Mouse (Mus musculus) c-Kit-positive CD71-negative TER-119-negative erythroid progenitor cells, embryonic 14.5 days (primary cell): ENCODE measurements around the gene Myom3.

Experiments used
- DNase-seq: peaks from one replicate; pipeline ENCODE4 v3.0.0-alpha.2; 2013; ENCODE audit warnings: low read depth

The Myom3 gene

DNA sequence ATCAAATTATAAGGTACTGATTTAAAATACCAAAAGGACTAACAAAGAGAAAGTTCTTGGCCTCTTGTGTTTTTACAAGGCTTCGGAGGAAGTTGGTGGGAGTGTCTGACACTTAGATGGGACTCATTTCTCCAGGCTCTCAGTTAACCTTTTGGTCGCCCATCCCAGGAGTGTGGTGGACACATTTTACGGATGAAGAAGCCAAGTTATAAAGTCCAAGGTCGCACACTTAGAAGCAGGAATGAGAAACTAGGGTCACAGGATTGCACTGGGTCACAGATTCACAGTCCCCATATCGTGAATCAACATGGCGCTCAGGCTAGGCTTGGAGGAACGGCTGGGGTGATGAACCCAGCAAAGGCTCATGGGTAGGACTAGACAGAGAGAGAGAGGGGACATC lies 2.1 kb downstream of the Myom3 start:
- no peak for DNase-seq

DNA sequence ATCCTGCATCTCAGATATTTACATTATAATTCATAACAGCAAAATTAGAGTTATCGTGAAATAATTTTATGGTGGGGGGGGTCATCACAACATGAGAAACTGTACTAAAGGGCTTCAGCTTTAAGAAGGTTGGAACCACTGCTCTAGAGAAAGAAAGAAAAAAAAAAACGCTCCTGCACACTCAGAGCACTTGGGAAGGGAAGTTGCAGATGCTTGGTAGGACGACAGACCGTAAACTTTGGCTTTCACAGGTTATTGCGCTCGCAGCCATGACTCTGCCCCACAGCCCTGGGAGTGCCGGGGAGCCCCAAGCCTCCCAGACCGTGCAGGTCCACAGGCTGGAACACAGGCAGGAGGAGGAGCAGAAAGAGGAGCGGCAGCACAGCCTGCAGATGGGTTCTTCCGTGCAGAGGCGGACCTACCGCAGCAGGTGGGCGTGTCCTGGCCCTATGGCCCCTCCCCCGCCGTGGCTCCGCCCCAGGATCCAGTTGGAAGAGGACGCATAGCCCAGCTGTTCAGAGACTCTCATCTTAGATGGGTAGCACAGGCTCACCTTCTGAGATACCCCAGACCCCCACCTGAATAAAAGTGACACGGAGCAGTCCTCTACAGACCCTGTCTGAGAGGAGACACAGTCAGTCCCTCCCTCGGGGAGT lies 2.9 kb downstream of the Myom3 start:
- peak; percentile 46 for DNase-seq

DNA sequence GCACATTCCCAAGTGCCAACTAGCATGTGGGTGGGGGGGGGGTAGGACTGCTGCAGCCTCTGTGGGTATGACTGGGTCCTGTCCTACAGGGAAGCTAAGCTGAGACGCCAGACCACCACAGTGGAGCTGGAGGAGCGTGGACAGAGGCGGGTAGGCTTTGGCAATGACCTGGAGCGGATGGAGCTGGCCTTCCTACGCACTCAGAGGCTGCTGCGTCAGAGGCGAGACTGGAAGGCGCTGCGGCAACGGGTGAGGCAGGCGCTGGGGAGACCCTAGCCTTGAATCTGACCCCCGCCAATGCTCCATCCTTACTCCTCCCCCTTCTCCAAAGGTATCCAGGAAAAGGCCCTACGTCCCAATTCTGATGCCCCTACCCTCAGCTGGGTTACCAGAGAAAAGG lies 5.2 kb downstream of the Myom3 start:
- no peak for DNase-seq

DNA sequence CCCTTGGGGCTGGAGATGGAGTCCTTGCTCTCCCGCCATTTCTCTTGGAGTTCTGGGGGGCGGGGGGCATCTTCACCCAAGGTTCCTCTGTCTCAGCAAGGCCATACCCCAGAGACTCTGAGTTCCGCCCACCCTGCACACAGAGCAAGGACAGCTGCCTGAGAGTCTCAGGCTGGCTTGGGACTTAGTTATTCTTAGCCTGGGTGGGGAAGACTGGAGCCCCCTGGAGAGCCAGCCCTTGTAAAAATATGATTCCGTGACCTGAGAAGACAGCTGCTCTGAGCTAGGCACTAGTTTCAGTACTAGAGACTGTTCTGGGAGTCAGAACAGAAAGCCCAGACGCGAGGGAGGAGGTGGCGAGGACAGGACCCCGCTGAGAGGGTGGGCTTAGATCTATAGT lies 6.2 kb downstream of the Myom3 start:
- no peak for DNase-seq

DNA sequence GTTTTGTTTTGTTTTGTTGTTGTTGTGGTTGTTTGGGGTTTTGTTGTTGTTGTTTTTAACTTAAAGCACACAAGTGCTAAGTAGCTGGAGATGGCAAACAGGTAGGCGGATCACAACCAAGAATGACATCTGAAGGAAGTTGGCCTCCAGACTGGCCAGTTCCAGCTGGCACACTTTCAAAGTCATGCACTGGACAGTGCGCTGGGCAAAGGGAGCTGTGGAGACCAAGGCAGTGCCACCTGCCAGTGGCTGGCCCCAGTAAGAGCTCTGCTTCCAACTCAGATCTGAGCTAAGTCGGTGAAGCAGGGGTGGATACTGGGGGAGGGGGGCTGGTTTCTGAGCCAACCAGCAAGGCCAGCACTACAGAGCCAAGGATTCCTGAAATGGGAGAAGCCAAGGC lies 7.5 kb downstream of the Myom3 start:
- no peak for DNase-seq

DNA sequence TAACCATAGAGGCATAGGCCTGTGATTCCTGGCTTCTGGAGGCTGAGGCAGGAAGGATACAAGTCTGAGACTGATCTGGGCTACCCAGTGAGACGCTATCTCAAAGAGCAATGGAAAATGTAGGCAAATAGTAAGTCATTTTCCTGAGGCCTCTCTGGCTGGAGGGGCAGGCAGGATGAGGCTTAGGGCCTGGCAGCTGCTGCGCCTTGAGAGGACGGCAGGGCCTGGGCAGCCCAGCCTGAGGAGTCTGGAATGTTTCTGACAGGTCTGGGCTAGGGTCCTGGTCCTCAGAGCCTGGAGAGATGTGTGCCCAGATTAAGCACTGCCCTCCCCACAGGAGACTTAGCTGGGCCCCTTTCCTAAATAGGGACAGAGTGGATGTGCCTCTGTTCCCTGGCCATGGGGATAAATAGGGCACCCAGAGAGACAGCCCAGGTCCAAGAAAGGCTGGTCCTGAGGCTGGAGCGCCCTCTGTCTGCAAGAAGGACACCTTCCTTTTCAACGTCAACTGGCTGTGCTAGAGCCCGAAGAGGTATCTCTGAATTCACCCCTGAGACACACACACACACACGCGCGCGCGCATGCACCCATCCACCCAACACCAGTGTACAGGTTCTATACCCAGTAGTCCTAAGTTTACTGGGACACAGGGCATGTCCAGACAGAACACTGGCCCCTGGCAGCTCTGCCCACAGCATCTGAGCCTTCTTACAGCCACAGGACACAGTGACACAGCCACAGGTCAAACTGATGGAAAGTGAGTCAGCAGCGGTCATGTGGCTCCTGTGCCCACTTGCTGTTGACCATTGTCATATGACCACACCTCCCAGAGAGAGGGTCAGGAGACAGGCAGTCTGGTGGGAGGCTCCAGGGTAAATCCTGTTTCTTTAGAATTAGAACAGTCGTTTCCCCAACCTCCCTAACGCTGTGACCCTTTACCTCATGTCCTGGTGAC lies 9.3 kb downstream of the Myom3 start:
- peak; percentile 16 for DNase-seq

DNA sequence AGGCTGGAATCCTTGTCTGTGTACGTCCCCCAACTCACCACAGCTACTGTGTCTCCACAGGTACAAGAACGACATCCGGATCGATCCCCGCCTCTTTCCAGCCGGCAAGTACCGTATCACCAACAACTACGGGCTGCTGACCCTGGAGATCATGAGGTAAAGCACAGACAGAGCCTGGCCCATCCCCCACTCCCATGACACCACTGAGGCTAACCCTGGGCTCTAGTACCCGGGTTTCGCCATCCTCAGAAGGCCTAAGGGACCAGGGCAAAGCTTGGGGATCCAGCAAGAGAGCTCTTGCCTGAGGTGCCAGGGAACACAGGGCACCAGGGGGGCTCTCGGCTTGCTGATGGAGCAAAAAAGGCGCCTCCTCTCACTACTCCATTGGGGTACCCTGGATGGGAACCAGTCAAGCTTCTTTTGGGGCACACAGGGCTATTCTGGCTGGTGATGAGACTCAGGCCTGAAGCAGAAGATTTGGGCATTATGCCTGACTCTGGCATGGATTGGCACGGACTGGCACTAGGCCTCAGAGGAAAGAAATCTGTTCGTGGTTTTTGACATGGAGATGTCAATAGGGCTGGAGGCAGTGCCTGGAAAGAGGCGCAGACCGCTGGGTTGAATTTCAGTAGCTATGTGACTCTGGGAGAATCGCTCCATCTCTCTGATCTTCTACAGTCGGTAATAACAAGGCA lies 11.2 kb downstream of the Myom3 start:
- no peak for DNase-seq

DNA sequence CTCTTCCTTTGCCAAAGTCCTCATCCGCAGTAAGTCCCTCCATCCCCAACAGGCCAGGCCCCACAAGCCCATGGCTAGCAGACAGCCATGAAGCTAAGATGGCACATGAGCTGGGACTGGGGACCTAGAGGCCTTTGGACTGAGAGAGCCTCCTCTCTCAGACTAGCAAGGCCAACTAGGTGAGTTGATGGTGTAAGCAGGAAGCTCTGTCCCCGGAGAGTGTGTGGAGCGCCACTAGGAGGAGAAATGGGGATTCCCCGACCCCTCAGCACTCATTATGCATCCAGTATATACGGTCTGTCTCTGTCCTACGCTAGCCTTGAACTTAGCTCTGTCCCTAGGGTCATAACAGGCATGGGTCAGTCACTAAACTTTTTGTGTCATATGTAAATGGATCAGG lies 12.1 kb downstream of the Myom3 start:
- no peak for DNase-seq

DNA sequence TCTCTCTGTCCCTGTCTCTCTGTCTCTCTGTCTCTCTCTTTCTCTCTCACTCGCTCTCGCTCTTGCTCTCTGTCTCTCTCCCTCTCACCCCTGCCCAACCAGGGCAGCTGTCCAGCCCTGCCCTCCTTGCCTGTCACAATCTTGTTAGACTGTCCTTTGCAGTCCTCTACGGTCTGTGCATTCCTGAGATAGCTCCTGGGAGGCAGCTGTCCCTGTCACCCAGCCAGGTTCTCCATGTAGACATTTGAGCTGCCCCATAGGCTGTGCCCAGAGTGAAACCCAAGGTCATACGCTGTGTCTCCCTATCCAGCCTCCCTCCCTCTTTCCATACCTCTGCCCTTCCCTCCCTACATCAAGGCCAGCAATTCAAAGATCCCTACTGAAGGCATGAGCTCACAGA lies 13.2 kb downstream of the Myom3 start:
- no peak for DNase-seq

DNA sequence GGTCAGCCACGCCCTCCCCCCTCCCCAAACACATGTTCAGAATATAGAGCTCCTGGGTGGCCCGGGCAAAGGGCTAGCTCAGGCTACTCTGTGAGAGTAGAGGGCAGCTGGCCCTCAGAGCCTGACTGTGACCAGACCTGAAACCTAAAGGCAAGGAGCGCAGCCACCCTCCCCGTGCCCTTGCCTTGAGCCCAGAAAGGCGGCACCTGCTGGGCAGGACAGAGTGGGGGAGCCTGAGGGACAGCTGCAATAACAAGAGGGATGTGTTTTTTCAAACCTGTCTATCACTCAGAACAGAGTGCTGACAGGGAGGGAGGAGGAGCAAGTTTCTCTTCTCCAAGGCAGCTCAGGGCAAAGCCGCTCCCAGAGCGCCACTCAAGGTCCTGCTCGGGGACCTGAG lies 15.0 kb downstream of the Myom3 start:
- DNase-seq = no peak

DNA sequence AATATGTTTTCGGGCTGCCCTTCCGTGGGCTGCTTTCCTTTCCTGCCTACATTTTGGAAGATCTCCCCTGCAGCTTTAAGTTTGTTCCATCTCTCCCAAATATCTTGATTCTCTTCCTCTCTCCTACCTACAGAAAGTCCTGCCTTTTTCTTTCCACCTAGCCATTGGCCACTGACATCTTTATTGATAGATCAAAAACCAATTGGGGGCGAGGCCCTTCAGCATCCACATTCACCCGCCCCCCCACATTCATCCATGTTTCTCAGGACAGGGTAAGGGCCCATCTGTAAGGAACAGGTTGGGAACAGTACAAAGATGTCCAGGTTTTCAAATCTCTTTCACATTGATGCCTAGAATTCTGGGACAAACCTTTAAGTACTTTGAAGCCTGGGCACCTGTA lies 17.3 kb downstream of the Myom3 start:
- DNase-seq = no peak

DNA sequence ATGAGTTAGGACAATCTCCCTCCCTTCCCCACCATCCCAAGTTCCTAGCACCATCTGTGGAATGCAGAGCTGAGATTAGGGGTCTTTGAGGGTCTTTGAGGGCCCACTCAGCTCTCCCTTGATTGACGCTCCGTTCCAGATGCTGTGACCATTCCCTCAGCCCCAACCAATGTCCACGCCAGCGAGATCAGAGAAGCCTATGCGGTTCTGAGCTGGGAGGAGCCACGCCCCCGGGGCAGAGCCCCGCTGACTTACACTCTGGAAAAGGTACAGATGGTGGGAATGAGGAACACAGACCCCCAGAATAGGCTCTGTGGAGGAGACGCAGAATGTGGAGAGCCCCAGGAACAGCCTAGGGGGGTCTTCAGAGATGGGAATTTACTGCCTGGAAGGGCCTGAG lies 20.1 kb downstream of the Myom3 start:
- no peak for DNase-seq

DNA sequence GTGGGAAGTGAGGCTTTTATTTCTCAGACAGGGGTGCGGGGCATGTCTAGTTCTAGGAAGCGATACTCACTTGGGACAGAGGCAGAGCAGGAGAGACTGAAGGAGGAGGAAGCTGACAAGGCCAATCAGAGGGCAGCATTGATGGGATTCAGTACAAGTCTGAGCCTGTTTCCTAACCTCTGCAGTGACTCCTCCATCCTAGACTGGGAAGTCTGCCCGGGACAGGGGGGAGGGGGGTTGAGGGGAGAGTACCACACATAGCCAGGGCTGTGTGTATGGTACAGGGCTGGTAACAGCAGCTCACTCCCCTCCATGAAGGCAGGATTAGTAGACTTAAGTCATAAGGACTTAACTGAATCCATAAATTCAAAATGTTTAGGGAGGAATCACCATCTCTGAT lies 20.7 kb downstream of the Myom3 start:
- no peak for DNase-seq

DNA sequence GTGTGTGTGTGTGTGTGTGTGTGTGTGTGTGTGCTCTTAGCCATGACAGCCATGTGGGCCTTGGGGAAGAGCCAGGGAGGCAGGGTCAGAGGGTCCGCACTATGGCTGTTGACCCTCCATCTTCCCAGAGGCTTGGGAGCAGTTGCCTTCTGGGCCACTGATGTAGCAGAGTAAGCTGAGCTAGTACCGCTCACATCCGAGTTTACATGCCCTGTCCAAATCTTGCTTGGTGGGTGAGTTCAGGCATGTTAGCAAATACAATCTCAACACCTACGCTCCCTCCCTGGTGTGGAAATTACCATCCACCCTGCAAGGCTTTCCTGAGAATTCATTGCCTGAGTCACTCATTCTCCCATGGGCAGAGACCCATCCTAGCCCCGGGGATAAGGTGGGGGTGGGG lies 21.8 kb downstream of the Myom3 start:
- no peak for DNase-seq

DNA sequence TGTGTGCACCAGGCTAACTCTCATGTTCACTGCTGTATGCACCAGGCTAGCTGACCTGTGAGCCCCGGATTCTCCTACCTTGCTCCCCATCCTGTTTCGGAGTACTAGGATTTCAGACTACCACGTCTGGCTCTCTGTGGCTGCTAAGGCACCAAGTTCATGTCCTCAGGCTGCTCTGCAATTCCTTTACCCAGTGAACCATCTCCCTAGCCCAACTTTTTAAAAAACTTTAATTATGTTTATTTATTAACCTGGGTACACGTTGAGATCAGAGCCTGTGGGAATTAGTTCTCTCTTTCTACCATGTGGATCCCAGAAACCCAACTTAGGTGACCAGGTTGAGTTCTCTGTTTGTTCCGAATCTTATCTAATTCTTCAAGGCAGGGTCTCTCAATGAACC lies 27.1 kb downstream of the Myom3 start:
- no peak for DNase-seq

DNA sequence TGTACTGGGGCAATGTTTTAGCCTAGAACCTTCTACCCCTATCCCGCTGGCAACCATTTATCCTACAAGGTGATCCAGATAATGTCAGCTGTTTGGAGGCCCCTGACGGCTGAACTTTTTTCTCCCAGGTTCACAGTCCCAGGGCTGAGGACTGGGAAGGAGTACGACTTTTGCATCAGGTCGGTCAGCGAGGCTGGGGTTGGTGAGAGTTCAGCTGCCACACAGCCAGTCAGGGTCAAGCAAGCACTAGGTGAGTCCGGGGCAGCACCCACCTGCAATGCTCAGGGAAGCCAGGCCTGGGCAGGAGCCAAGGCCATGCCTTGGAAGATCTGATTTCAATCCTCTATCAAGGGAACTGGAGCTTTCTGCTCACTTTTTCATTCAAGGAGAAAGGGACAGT lies 27.8 kb downstream of the Myom3 start:
- DNase-seq = no peak

DNA sequence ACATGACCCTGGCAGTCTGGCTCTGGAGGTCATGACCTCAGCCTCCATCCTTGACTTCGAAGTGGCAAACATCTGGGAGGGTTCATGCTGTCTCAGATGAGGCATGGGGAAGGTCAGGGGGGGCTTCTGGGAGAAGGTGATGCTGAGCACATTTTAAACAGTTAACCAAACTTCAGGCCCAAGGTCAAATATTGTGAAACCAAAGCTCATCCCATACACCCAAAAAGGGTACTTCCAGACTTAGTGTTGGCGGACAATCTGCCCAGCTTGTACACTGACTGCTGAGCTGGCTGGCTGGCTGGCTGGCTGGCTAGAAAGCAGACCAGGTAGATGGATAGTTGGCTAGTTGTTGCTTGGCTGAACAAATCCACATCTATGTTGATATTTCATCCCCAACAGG lies 29.6 kb downstream of the Myom3 start:
- DNase-seq = no peak

DNA sequence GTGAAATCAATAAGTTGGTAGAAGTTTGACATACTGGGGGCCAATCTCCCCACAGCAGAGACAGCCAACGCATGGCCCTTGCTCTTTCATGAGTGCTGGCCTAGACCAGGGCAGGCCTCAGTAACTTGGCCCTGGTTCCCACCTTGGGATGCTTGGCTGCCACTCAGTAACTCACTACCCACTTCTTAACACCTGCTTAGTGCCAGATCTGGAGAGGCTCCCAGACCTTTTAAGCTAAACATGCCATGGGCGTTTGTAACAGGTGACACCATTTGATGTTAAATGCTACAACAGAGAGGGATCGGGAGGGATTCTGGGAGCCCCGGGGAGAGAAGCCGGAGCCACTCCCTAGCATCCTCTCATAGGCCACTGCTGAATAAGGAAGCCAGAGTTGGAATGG lies 33.3 kb downstream of the Myom3 start:
- no peak for DNase-seq

DNA sequence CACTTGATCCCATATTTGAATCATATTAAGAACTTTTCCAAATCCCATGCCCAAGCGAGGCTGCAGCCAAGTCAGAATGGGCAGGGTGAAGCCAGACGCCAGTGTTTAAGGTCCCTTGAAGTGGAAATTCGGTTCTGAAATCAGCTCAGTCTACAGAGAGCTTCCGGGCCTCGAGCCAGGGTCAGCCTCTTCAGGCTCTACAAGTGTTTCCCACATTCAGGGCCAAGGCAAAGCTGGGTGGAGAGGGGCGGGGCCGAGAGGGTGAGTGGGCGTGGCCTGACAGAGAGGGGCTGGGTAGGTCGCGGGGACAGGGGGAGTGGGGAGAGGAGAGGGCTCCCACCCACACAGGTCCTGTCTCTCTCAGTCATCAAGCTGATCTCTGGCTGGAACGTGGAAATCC lies 38.4 kb downstream of the Myom3 start:
- no peak for DNase-seq

DNA sequence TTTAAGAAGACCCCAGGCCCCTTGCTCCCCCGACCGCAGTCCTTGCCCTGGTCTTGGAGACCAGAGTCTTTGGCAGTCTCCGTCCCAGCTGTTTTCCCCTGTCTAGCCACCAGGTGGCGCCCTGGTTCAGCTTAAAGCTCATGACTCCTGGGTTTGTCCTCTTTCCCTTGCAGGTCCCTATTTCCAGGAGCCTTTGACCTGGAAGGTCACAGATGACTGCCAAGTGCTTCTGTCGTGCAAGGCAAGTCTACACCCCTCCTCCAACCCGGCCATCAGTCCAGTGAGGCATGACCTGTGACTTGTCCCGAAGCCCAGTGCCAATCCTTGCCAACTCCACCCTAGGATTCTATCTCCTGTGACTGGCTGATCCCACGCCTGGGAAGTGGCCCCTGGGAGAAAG lies 42.0 kb downstream of the Myom3 start:
- DNase-seq = peak; percentile 77

DNA sequence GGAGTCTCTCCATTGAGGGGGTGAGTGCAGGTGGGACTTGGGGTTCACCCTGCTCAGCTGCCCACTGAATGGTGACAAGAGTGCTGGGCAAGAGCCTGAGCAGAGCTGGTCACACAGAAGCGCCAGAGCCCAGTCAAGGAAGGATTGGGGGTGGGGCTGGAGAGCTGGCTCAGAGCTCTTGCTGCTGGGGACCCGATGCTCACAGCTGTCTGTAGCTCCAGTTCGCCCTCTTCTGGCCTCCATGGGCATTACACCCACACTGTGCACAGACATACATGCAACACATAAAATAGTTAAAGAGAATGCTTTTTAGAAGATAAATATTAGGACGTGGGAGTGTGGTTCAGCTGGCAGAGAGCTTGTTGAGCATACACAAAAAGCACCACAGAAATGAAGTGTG lies 43.8 kb downstream of the Myom3 start:
- DNase-seq = peak; percentile 22

DNA sequence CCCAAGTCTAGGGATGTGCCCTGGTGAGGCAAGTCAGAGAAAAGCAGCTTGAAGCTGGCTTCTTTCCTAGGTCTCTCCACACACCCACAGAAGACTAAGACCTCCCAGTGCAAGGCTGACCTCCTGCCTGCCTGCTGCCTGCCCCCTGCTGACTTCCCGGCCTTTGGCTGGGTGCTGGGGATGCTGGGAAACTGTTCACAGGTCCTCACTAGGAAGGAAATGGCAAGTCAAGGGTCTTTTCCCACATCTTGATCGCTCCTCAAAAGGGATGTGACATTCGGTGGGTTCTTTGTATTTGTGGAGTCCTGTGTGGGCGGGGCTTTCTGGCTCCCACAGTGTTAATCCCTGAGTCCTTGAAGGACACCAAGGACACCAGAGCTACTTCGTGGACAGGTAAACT lies 44.7 kb downstream of the Myom3 start:
- no peak for DNase-seq

DNA sequence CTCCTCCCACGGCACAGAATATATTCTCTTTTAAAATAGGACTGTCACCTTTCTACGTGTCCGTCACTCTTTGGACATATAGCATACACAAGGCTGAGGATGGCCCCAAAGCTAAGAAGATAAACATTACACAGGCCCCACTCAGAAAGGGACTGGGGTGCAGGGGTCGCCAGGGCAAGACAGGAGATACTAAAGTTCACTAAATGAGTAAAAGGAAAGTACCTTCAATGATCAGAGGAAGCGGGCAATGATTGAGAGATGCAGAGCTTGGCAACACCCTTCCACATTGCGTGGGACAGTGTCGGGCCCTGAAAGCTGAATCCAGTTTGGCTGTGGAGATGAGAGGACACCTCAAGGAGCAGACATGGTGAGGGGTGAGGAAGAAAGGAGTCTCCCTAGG lies 55.4 kb downstream of the Myom3 start:
- no peak for DNase-seq
